Mouse (Mus musculus) CD4-positive, CD25-positive, alpha-beta regulatory T cell, adult 2 months (primary cell): ENCODE data around the gene Barhl1.

Experiments
- DNase-seq: peaks from one replicate; pipeline ENCODE4 v3.0.0-alpha.2; 2012; ENCODE audit warnings: low read depth, low spot score

Gene Barhl1

GRCm38 (mm10) chr2:28916513-28916865 is at the start of gene Barhl1:
Gene Barhl1 (minus strand): TSS chr2:28916668.
- DNase-seq: peak; percentile 19

DNA sequence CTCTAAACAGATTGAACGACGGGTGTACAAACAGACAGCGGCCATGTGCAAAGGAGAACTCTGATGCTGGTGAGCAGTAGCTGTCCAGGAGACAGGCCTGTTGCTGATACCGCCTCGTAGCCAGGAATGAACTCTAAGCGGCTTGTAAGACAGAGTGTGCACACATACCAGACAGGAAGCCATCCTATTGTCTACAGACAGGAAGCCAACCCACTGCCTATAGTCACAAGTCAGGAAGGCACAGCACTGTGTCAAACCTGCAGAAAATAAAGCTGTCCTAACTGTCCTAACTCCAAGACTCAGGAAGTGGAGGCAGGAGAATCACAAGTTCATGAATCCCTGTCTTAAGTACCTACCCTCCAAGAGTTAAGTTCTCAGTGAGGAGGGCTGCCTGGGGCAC is 47.1 kb upstream of the Barhl1 start:
- DNase-seq: no peak

DNA sequence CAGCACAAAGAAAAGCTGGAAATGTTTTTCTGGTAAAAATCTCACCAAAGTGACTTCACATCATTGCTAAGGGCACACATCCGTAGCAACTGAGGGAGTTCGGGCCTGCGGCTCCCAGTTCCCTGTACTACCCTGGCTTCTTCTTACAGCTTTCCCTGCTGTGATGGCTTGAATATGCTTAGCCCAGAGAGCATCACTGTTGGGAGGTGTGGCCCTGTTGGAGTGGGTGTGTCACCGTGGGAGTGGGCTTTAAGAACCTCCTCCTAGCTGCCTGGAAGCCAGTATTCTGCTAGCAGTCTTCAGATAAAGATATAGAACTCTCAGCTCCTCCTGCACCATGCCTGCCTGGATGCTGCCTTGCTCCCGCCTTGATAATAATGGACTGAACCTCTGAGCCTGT is 45.2 kb upstream of the Barhl1 start:
- no peak for DNase-seq

DNA sequence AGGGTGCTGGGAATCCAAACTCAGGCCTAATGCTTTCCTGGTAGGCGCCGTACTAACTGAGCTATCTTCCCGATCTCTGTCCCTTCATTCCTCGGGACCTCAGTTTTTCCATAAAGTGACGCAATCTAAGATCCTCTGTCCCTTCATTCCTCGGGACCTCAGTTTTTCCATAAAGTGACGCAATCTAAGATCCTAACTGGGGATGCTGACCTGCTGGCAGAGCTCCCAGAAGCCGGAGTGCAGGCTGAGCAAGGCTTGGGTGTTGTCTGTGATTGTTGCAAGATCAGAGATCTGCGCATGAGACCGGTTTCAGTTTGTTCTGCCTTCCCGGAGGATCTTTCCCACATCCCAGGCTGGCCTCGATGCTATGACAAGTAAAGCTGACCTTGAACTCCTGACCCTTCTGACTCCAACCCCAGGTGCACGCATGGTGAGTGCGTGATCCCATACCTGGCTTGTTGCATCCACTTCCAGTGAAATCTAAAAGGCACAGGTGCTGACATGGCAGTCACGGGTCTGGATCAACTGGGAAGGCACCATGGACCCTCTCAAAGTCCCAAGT is 44.6 kb upstream of the Barhl1 start:
- no peak for DNase-seq

DNA sequence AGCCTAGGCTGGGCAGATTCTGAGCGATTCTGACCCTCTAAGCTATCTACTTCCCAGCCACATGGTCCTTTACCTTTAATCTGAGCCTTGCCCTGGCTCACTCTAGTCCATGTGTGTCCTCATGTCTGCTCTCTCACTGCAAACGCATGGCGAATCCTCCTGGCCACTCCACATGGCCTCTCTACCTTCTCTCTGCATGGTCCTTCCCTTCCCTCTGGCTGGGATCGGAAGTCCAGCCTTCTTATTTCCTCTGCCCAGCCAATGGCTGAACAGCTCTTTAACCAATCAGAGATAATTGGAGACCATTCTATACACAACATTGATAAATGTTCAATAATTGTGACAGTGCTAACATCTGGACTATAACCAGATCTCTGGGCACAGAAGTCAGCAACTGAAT is 40.4 kb upstream of the Barhl1 start:
- no peak for DNase-seq

DNA sequence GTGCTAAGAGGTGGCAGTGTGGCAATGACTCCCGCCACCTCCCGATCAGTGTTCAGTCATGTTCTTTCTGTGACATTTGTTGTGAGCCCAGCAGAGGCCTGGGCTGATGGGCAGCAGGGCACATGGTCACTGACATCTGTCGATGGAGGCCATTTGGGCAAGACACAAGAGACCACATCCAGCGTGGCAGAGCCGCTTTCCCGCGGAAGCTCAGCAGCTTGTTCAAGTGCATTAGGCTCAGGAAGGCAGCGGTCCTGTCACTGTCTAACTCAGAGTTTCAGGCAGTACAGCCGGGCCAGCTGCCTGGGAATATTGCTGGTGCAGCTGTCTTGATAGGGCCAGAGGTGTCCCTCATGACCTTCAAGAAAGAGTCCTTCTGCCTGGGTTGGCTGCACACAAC is 38.1 kb upstream of the Barhl1 start:
- DNase-seq: no peak

GRCm38 (mm10) chr2:28952981-28953380 is 36.5 kb upstream of the Barhl1 start:
- no peak for DNase-seq

GRCm38 (mm10) chr2:28946312-28946711 is 29.8 kb upstream of the Barhl1 start:
- DNase-seq: no peak

DNA sequence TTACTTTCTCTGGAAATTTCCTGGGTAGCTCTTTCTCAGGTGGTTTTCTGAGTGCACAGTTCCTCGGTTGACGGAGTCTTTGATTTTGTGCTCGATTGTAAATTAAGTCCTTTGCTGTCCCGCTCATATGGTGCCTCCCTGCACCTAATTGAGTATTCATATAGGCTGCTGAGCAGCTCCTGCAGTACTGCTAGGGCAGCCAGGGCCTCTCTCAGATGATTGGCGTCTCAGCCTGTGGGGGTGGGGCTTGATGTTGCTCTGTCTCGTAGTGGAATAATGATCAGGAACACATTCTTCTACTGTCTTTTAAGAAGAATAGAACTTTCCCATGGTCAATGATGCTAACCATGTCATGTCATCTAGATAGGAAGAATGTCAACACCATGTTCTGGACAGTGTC is 28.9 kb upstream of the Barhl1 start:
- DNase-seq: no peak

DNA sequence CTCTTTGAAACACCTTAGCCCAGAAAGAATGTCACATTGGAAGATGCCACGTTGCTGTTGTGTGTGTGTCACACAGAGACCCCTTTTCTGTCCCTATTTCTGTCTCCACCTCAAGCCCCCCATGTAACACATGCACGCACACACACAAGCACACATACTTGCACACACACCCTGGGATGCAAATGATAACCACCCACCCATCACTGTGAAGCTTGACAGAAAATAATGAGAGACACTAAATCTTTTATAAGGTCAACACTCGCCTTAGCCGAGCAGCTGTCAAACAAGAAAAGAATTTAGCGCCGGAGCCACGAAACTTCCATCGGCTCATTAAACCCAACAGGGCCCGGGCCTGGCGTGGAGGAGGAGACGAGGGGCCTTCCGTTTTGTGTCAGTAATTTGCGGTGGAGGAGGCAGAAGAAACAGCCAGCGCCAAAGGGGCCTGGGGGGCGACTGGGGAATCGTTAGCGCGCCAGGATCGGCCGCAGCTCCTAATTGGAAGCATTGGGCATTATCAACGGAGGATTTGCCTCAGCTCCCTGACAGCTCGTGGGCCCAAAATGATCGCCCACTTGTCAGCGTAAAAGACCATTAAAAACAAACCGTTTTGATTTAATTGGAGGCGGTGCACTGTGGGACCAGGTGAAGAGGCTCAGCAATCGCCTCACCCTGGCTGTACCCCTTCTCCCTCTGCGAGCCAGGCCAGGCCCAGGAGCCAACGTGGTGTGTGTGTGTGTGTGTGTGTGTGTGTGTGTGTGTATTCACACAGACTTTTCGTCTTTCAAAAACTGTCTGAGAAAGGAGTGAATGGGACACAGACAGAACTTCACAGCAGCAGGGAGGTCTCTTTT is 27.4 kb upstream of the Barhl1 start:
- DNase-seq: no peak

- DNase-seq: no peak
Measured at GRCm38 (mm10) chr2:28938997-28939396, 22.5 kb upstream of the Barhl1 start.

- no peak for DNase-seq
Measured at GRCm38 (mm10) chr2:28930571-28930970, 14.1 kb upstream of the Barhl1 start.

- peak; percentile 50 for DNase-seq
Measured at GRCm38 (mm10) chr2:28923912-28924311, 7.4 kb upstream of the Barhl1 start.

DNA sequence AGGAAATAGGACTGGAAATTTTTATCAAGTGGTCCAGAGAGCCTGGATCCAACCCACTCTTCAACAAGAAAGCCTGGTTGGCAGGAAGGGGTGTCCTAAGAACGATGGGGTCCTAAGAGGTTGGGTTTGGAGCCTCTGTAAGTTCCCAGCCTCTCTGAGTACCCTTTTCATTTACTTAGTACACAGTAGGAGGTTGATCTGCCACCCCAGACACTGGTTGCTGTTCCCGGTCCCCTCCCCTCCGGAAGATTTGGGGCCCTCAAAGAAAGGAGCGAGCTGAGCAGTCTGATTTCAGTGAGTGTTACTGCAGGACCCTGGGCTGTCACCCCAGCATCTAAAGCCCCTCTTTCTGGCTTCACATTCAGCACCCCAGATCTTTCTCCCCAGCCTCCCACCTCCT is 2.5 kb upstream of the Barhl1 start:
- DNase-seq: no peak

DNA sequence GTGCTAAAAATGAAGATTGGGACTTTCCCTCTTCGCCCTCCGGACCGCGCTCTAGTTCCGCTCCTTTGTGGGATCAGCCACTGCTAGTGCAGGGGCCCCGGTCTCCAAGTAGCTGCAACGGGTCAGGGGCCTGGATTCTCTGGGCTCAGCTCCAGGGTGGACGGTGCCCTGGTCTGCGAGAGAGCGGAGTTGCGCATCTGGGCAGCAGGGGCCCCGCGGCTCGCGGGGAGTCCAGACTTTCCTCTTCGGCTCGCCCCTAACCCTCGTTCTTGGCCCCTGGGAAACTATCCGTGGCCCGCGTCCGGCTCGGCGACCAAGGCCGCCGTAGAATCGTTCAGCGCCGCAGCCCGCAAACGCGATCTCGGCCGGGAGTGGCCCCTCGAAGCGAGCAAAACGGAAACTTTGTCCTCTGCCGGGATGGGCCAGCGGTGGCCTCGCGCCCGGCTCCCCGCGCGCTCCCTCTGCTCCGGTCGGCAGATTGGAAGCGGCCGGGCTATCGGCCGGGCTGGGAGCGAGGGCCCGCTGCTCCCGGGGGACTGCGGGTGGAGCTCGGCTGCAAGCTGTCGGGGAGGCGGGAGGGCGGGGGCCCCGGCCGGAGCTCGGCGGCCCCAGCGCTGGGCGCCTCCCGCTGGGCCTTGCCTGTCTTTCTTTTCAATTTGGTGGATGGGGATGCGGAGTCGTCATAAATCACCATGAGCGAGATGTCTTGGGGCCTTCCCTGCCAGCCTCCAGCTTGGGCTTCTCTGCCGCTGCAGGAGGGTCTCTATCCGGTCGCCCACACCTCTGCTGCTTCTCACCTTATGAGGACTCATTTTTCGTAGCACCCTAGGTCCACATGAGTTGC is 1.3 kb upstream of the Barhl1 start:
- DNase-seq: no peak

DNA sequence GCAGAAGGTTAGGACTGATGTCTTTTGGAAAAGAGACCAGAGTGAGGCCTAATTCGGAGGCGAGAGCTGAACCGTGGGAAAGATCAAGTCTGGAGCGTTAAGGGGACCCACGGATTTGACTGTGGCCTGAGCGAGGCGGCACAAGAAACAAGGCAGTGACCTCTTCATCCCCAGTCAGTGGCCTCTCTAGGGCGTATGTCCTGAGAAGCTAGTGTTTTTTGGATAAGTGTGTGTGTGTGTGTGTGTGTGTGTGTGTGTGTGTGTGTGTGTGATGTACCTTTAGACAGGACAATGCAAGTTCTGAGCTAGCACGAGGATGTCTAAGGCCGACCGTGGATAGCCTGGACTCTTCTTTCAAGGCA is 669 bp upstream of the Barhl1 start:
- no peak for DNase-seq

GRCm38 (mm10) chr2:28915768-28916512 is 528 bp downstream of the Barhl1 start:
- peak; percentile 78 for DNase-seq

DNA sequence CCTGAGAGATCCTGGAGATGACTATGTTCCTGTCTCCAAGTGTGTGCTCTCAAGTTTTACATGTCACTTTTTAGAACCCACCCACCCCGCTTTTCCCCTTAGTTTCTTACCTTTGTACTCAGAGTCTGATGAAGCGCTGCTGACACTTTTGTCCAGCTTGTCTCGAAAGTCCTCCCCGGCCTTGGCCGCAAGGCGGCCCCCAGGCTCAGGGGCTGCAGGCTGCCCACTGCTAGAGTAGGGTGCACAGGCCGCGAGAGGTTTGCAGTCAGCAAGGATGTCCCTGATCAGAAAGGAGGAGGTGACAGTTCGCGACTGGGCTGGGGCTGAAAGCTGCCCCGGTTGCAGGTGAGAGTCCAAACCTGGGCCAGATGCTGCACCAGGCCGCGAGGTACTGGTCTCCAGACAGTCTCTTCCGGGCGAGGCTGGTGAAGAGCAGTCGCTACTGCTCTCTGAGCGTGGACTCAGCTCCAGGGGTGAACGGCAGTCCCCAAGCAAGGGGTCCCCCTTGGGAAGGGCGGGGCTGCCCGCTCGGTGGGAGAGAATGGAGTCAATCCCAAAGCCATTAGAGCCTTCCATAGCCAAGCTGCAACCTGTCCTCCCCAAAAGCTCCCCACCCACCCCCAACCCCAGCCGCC is 1.2 kb downstream of the Barhl1 start:
- DNase-seq: no peak

GRCm38 (mm10) chr2:28914121-28914520 is 2.3 kb downstream of the Barhl1 start:
- no peak for DNase-seq

DNA sequence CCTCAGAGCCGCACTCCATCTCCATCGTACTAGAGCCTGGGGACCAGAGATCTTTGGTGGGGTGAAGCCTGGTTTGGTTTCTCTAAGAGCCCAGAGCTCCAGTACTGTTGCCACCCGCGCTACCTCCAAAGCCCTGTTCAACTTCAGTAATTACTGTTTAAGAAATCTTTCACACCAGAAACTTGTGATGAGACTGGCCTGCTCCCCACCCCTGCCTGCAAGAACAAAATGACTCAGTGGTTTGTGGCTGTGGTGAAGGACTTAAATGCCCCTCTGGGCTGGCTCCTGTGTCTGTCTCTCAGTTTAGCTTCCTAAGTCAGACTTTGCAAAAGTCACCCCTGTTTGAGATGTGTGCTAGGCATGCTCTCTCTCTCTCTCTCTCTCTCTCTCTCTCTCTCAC is 3.5 kb downstream of the Barhl1 start:
- DNase-seq: no peak

- no peak for DNase-seq
Measured at GRCm38 (mm10) chr2:28912039-28912700, 4.3 kb downstream of the Barhl1 start.
